Mouse (Mus musculus): ENCODE measurements around the gene Psmb9. TPM values are rescaled to one million over a fixed set of nuclear protein-coding genes. Genes with fewer than 3 reads are reported as not detected.
"Not testable (repeated sequence)": the region's sequence is repeated elsewhere in the genome, so short reads cannot be mapped to it uniquely, and the experiment has no call there.

Psmb9 gene
- 0.98 and 1.2 TPM in 2 replicates for polyA plus RNA-seq (2015; fragmentation: Nextera tagmentation; extraction: Ambion mirVana)

DNA sequence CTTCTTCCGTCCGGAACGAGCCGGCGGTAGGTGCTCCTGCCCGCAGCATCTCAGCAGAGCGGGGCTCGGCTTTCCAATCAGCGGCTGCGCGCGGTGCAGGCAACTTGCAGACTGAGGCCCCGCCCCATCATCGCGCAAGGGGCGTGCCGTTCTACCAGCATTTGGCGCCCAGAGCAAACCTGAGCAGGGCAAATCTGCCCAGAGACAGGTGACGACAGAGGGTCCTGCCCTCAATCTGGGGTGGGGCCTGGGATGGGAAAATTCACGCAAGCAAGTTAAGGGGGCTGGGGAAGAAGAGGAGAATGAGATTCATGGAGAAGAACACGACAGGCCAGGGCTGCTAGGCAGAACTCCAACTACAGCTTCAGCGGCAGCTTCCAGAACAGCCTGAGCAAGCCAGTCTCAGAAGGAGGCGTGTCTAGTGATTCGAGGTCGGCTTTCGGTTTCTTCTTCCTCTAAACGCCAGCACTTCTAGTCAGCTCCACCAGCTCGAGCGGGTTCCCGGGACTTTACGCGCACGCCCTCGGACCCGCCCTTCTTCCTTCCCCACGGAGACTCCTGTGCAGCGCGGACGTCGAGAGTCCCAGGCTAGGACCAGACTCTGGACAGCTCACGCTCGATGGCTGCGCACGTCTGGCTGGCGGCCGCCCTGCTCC is at the start of gene Psmb9, which contains the start of gene Tap1:
Gene Psmb9, minus strand, starts transcription at position 504 of the 656 bp plus-strand sequence.
Gene Tap1, plus strand, starts transcription at position 293 of the 656 bp plus-strand sequence.
- WGBS = under 1% methylated on average over 46 of the region's 46 CpGs
- peak within 1 kb of the TSS; percentile 62 for H3K4me2 ChIP-seq
- peaks cover 18% of the 10 kb centered on the region for H3K4me1 ChIP-seq (replicated peaks)
- no peak within 1 kb of the TSS for H3K27ac ChIP-seq (replicated peaks)
- no peaks in the 10 kb centered on the region for H3K36me3 ChIP-seq
- H3K27me3 ChIP-seq = peaks cover 90% of the 10 kb centered on the region
- H3K9me3 ChIP-seq = no peaks in the 10 kb centered on the region
- peak; percentile 93 for ATAC-seq (ENCODE audit: low read depth)
- H3K9ac ChIP-seq = peak within 1 kb of the TSS; percentile 66
- peak within 1 kb of the TSS; percentile 39 for H3K4me3 ChIP-seq

DNA sequence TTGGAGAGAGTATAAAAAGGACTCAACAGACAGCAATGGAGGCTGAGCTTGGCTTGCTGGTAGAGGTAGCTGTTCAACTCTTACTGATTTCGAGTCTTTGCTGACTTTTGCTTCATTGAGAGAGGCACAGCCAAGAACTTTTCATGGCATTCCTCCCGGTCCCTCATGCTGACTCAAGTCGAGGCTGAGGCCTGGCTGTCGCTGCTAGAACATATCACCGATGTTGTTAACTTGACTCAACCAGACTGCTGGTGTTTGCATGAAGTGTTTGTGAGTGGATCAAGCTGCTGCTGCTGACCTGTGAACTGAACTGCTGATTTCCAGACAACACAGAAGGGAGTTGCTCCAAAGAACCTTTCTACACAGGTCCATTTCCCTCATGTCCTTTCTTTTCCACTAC is 49.1 kb upstream of the Psmb9 start:
- Histone ChIP-seq H3K4me1 (replicated peaks) (no peaks in the 10 kb centered on the region), H3K4me3 (no peak overlapping the region), H3K27me3 (no peaks in the 10 kb centered on the region), H3K9ac (no peak overlapping the region), H3K36me3 (no peaks in the 10 kb centered on the region), H3K4me2 (no peak overlapping the region), H3K9me3 (no peaks in the 10 kb centered on the region), H3K27ac (replicated peaks) (no peak overlapping the region)
- ATAC-seq (ENCODE audit: low read depth) = no peak
- WGBS = 86% methylated on average over 5 of the region's 5 CpGs

DNA sequence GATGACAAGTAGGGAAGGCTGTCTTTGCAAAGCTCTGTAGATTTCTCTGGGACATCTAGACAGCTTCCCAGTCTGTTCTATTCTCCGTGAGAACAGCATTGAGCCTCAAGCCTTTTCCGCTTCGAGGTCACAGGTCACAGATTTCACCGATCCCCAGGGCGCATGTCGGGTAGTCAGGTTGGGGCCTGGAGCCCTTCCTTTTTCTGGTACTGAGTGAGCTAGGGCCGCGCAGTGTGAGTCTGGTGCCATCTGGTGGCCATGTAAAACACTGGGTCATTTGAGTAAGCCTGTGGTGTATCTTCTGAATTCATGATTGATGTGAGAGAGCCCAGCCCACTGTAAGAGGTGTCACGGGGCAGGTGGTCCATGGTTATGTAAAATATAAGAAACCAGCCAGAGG is 47.4 kb upstream of the Psmb9 start:
- Histone ChIP-seq H3K4me2 (no peak overlapping the region), H3K27ac (replicated peaks) (no peak overlapping the region), H3K27me3 (no peaks in the 10 kb centered on the region), H3K9me3 (no peaks in the 10 kb centered on the region), H3K4me3 (no peak overlapping the region), H3K9ac (no peak overlapping the region), H3K4me1 (replicated peaks) (no peaks in the 10 kb centered on the region), H3K36me3 (no peaks in the 10 kb centered on the region)
- 62% methylated on average over 9 of the region's 9 CpGs for whole genome bisulfite sequencing
- no peak for ATAC-seq (ENCODE audit: low read depth)

DNA sequence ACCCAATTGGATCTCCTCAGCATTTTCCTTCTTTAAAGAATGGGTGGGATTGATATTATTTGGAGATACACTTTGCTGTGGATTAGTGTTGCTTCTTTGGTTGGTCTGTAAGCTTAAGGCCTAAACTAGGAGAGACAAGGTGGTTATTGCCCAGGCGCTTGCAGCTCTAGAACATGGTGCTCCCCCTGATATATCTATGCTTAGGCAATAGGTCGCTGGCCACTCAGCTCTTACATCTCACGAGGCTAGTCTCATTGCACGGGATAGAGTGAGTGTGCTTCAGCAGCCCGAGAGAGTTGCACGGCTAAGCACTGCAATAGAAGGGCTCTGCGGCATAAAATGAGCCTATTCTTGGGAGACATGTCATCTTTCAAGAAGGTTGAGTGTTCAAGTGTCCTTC is 44.5 kb upstream of the Psmb9 start:
- H3K9ac ChIP-seq; H3K36me3 ChIP-seq; H3K27ac ChIP-seq (replicated peaks); ATAC-seq (ENCODE audit: low read depth); H3K4me3 ChIP-seq; H3K27me3 ChIP-seq; H3K9me3 ChIP-seq; H3K4me1 ChIP-seq (replicated peaks); H3K4me2 ChIP-seq: not testable (repeated sequence)
- 86% methylated on average over 5 of the region's 7 CpGs for WGBS

- not testable (repeated sequence) for H3K9me3 ChIP-seq; H3K9ac ChIP-seq; H3K27me3 ChIP-seq; H3K4me2 ChIP-seq; H3K27ac ChIP-seq (replicated peaks); H3K4me3 ChIP-seq; ATAC-seq (ENCODE audit: low read depth); H3K36me3 ChIP-seq; H3K4me1 ChIP-seq (replicated peaks)
- 95% methylated on average over 9 of the region's 9 CpGs for WGBS
Measured at GRCm38 (mm10) chr17:34230971-34231370, 43.4 kb upstream of the Psmb9 start.

DNA sequence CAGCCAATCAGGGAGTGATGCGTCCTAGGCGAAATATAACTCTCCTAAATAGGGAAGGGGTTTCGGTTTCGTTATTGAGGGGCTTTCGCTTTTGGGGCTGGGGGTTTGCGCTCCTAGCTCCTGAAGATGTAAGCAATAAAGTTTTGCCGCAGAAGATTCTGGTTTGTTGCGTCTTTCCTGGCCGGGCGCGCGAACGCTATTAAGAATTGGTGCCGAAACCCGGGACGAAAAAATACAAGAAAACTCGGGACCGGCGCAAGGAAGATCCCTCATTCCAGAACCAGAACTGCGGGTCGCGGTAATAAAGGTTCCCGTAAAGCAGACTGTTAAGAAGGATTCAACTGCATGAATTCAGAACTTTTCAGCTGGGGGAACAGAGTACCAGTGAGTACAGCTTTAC is 38.3 kb upstream of the Psmb9 start:
- not testable (repeated sequence) for ATAC-seq (ENCODE audit: low read depth); H3K27me3 ChIP-seq; H3K36me3 ChIP-seq; H3K9ac ChIP-seq; H3K27ac ChIP-seq (replicated peaks); H3K4me1 ChIP-seq (replicated peaks); H3K4me2 ChIP-seq; H3K9me3 ChIP-seq; H3K4me3 ChIP-seq
- WGBS = 98% methylated on average over 14 of the region's 23 CpGs

DNA sequence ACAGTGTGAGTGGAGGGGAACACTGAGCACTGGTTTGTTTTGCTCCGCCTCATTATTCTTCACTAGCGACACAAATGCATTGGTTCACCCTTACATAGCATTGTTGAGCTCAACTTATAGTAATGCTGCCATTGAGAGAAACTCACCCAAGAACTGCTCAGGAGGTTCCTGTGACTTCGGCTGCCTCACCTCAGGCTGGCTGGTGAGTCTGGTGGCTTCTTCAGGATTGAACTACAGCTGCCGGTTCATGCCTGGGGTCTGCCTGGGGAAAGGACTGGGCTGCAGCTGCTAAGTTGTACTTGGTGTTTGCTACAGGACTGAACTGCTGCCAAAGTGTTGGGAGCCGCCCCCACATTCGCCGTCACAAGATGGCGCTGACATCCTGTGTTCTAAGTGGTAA is 37.9 kb upstream of the Psmb9 start:
- H3K9me3 ChIP-seq = no peaks in the 10 kb centered on the region; the same call in 1 of the 2 replicates
- no peak overlapping the region for H3K9ac ChIP-seq
- H3K27ac ChIP-seq (replicated peaks) = no peak overlapping the region
- H3K4me1 ChIP-seq (replicated peaks) = no peaks in the 10 kb centered on the region
- H3K4me3 ChIP-seq = no peak overlapping the region
- H3K36me3 ChIP-seq = no peaks in the 10 kb centered on the region
- no peak for ATAC-seq (ENCODE audit: low read depth)
- WGBS = 94% methylated on average over 8 of the region's 8 CpGs
- H3K27me3 ChIP-seq = no peaks in the 10 kb centered on the region
- no peak overlapping the region for H3K4me2 ChIP-seq

- no peak for ATAC-seq (ENCODE audit: low read depth)
- WGBS = 93% methylated on average over 3 of the region's 3 CpGs
- Histone ChIP-seq H3K9me3 (no peaks in the 10 kb centered on the region; the same call in 1 of the 2 replicates), H3K4me3 (no peak overlapping the region), H3K36me3 (no peaks in the 10 kb centered on the region), H3K27me3 (no peaks in the 10 kb centered on the region), H3K9ac (no peak overlapping the region), H3K4me2 (no peak overlapping the region), H3K4me1 (replicated peaks) (no peaks in the 10 kb centered on the region), H3K27ac (replicated peaks) (no peak overlapping the region)
Measured at GRCm38 (mm10) chr17:34224816-34225215, 37.3 kb upstream of the Psmb9 start.

GRCm38 (mm10) chr17:34220401-34220800 is 32.8 kb upstream of the Psmb9 start:
- ATAC-seq (ENCODE audit: low read depth); H3K36me3 ChIP-seq; H3K4me1 ChIP-seq (replicated peaks); H3K27me3 ChIP-seq; H3K4me2 ChIP-seq; H3K9ac ChIP-seq; H3K9me3 ChIP-seq; H3K27ac ChIP-seq (replicated peaks); H3K4me3 ChIP-seq: not testable (repeated sequence)
- WGBS = 96% methylated on average over 7 of the region's 16 CpGs

DNA sequence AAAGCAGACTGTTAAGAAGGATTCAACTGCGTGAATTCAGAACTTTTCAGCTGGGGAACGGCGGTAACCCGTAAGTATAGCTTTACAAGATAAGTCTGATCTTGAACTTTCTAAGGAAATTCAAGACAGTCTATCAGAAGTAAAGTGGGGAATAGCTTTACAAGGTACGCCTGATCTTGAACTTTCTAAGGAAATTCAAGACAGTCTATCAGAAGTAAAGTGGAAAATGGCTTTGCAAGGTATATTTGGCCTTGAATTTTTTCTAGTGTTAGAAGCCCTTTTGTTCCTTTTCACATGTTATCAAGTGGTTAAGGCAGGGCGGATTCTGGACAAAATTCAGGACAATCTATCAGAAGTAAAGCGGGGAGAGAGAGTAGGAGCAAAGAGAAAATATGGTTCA is 32.2 kb upstream of the Psmb9 start:
- H3K4me3 ChIP-seq; H3K36me3 ChIP-seq; H3K27ac ChIP-seq (replicated peaks); H3K4me1 ChIP-seq (replicated peaks); H3K9ac ChIP-seq; H3K9me3 ChIP-seq; H3K4me2 ChIP-seq; ATAC-seq (ENCODE audit: low read depth): not testable (repeated sequence)
- H3K27me3 ChIP-seq = peaks cover 12% of the 10 kb centered on the region
- WGBS = 91% methylated on average over 3 of the region's 7 CpGs

- WGBS = 88% methylated on average over 9 of the region's 11 CpGs
- not testable (repeated sequence) for ATAC-seq (ENCODE audit: low read depth); H3K9me3 ChIP-seq; H3K36me3 ChIP-seq; H3K4me3 ChIP-seq; H3K4me1 ChIP-seq (replicated peaks); H3K4me2 ChIP-seq; H3K9ac ChIP-seq; H3K27ac ChIP-seq (replicated peaks)
- peaks cover 19% of the 10 kb centered on the region for H3K27me3 ChIP-seq
Measured at GRCm38 (mm10) chr17:34219096-34219495, 31.5 kb upstream of the Psmb9 start.

DNA sequence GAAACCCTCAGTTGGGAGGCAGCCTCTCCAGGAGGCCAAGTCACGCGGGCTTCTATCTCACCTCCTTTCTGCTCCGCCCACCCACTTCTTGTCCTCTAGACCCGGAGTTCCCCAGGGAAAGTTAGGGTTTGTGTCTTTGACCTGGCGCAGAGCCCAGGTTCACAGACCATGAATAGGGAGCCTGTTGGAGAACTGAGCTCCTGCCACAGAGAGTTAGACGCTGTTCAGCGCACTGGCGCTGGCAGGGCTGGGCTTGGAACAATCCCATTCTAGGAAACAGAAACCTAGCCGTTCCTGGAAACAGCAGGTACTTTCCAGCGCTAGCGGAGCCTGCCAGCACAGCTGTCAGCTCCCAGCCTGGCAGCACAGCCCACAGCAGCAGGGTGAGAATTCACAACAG is 31.1 kb upstream of the Psmb9 start:
- no peaks in the 10 kb centered on the region; the same call in 1 of the 2 replicates for H3K9me3 ChIP-seq
- 80% methylated on average over 11 of the region's 11 CpGs for WGBS
- peaks cover 23% of the 10 kb centered on the region for H3K27me3 ChIP-seq
- no peak overlapping the region for H3K4me2 ChIP-seq
- H3K4me1 ChIP-seq (replicated peaks) = no peaks in the 10 kb centered on the region
- H3K36me3 ChIP-seq = no peaks in the 10 kb centered on the region
- ATAC-seq (ENCODE audit: low read depth) = no peak
- no peak overlapping the region for H3K4me3 ChIP-seq
- no peak overlapping the region for H3K27ac ChIP-seq (replicated peaks)
- H3K9ac ChIP-seq = no peak overlapping the region

DNA sequence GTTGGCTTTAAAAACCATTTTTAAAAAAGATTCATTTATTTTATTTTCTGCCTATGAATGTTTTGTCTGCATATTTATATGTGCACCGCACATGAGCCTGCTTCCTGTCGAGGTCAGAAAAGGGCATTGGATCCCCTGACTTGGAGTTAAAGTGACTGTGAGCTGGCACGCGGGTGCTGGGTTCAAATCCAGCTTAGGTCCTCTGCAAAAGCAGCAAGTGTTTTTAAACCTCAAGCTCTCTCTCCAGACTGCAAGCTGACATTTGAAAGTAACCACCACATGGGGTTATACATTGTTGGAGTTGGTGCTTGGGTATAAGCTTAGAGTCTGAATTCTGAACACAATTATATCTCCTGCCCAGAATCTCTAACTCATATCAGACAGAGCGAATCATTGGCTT is 30.4 kb upstream of the Psmb9 start:
- no peak overlapping the region for H3K27ac ChIP-seq (replicated peaks)
- H3K9ac ChIP-seq = no peak overlapping the region
- 86% methylated on average over 5 of the region's 5 CpGs for WGBS
- no peaks in the 10 kb centered on the region; the same call in 1 of the 2 replicates for H3K9me3 ChIP-seq
- no peak overlapping the region for H3K4me2 ChIP-seq
- H3K36me3 ChIP-seq = no peaks in the 10 kb centered on the region
- H3K4me3 ChIP-seq = no peak overlapping the region
- ATAC-seq (ENCODE audit: low read depth) = no peak
- H3K27me3 ChIP-seq = peaks cover 30% of the 10 kb centered on the region
- no peaks in the 10 kb centered on the region for H3K4me1 ChIP-seq (replicated peaks)

Data from neural tube, embryonic 13.5 days (tissue).